Mouse (Mus musculus) frontal cortex, postnatal 14 days (tissue): Measurements from ENCODE around the gene Gm4981.
"Not testable (repeated sequence)": the region's sequence is repeated elsewhere in the genome, so short reads cannot be mapped to it uniquely, and the experiment has no call there.

Experiments
- DNase-seq, 2 experiments: peaks; one replicate each; pipeline ENCODE4 v3.0.0; 2022; ENCODE audit warnings: low spot score in 2 of 2

Gene Gm4981

DNA sequence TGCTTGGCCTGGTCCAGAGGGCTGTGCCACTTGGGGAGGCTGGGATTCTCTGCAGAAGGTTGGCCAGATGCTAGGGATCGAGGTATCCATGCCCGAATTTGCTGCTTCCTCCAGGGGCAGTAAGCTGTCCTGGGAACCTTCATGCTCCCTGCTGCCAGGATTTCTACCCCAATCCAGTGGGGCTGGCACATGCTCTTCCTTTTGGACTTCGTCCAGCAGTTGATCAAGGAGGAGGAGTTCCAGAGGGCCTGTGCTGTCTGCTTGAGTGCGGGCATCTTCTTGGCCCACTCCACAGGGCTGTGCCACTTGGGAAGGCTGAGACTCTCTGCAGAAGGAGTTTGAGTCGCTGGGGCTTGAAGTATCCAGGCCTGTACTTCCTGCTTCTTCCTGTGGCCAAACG is 13.3 kb downstream of the Gm4981 start:
- not testable (repeated sequence) for DNase-seq

DNA sequence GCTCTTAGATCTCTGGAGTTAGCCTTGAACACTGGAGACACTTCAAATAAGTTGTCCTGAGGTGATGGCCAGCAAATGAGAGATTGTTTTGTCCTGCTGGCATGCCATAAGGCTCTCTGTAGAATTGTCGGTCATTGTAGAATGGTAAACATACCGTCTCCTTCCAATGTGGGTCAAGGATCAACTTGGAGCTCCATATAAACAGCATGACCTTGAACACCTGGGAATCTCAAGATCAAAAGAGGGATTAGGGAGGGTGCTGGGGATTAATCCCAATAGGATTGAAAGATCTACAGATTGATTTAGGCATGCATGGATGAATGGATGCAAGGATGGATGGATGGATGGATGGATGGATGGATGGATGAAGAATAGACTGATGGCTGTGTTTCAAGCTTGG is 14.9 kb downstream of the Gm4981 start:
- not testable (repeated sequence) for DNase-seq

DNA sequence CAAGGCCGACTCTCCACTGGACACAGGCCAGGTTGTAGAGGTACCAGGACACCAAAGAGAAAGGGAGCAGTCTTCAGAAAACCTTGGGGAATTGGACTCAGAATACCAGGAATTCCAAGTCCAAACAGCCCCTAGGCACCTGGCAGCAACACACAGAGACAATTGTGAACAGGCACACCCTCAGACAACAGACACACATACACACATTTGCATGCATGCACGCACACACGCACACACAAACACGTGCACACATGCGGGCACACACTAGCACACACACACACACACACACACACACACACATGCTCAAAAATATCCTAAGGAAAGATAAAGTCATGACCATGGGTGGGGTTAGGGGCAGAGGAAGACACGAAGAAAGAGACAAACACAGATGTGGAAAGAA is 15.8 kb downstream of the Gm4981 start:
- no peak for DNase-seq

DNA sequence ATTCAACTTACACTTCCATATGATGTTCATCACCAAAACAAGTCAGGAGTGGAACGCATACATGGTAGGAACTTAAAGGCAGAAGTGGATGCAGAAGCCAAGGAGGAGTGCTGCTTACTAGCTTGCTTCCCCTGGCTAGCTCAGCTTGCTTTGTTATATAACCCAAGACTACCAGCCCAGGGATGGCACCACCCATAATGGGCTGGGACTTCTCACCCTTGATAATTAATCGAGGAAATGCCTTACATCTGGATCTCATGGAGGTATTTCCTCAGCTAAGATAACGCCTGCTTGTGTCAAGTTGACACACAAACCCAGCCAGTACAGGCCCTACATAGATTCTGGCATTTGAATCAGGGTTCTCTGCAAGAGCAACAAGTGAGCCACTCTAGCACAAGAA is 19.1 kb downstream of the Gm4981 start:
- DNase-seq = no peak

DNA sequence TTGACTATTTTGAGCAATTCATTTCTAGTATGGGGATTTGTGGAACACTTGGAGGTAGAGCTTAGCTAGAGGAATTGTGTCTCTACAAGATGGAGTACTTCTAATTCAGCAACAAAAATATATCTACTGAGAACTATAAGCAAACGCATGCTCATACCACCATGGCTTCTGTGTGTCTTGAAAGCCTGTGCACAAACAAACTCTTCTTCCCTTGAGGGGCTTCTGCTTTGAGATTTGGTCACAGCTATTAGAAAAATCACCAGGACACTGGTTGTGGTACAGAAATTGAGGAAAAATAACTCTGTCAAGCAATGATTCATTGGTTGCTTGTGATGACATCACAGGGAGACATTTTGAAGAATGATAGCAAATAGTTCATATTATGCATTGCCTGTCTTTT is 21.1 kb downstream of the Gm4981 start:
- no peak for DNase-seq

DNA sequence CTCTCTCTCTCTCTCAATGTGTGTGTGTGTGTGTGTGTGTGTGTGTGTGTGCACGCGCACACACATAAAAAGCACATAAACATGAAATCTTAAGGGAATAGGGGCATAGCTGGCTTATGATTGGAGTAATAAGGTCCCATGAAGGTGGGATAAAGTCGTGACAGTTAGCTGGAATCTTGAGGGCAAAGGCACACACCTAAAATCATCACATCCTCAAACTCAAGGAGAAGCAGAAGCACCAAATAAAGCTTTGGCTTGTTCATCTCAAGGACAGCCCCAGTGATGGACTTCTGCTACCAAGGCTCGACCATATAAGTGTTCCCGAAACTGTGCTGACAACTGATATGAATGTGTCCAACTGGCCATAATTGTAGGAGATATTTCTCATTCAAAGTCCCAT is 21.6 kb downstream of the Gm4981 start:
- no peak for DNase-seq

DNA sequence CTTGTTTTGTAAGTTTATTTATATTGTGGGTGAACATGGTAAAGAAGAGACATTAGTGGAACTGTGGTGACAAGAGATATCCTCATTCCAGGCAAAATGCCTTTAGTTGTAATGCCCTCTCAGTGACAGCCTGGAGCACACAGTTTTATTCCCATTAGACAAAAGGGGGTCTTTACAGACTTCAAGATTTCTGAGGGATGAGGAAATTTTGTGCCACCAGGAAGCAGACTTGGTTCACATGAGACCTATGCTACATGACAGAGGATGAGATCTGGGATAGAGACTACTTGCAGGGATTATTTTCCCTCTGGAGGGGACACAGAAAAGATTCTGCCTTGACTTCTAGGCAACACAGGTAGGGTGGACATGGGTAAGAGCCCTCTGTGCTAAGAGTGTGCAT is 22.0 kb downstream of the Gm4981 start:
- no peak for DNase-seq

DNA sequence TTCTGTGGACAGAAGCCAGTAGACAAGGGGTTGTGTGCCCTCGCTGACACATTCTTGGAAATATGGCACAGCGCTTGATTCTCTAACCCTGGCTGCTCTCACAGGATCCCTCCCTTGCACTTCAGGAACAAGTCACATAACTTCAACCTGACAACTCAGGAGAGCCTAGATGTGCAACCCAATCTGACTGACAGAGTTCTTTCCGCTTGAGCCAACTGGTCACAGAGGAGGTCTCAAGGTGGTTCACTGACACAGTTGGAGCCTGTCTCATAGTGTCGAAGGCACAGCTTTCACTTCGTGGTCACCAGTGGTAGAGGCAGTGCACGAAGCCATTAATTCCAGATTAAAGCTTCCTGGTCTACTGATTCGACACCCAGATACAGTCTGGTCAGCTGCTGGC is 24.3 kb downstream of the Gm4981 start:
- DNase-seq = no peak

DNA sequence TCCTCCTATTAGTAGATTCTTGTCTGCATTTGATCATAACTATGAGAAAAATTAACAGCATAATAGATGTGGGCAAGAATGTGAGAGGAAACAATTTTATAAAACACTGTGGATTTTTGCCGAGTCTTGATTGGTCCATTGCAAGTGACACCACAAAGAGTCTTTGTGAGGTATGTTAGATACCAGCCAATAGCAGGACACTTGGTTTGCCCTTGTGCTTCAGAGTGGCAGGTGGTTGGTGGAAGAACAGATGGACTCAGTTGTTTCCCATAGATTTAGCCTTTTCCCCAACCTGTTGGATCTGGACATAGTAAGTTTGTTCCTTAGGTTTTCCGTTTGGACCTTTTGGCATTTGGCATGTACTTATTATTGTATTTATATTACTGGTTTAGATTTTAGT is 25.3 kb downstream of the Gm4981 start:
- no peak for DNase-seq

DNA sequence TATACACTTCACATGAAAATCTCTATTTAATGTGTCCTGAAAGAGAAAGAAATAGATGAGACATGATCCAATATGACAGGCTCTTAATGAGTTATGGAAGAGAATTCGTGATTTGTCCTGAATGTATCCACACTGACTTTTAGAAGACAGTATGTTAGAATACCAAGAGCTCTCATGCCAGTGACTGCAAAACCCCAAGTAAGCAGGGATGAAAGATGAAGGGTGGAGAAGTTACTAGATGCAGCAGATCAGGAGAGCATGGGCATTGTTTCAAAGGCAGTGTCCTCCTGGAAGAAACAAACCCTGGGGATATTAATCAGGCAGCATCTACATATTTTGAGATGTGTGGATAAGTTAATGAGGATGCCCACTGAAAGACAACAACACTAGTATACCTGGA is 26.0 kb downstream of the Gm4981 start:
- DNase-seq = no peak

DNA sequence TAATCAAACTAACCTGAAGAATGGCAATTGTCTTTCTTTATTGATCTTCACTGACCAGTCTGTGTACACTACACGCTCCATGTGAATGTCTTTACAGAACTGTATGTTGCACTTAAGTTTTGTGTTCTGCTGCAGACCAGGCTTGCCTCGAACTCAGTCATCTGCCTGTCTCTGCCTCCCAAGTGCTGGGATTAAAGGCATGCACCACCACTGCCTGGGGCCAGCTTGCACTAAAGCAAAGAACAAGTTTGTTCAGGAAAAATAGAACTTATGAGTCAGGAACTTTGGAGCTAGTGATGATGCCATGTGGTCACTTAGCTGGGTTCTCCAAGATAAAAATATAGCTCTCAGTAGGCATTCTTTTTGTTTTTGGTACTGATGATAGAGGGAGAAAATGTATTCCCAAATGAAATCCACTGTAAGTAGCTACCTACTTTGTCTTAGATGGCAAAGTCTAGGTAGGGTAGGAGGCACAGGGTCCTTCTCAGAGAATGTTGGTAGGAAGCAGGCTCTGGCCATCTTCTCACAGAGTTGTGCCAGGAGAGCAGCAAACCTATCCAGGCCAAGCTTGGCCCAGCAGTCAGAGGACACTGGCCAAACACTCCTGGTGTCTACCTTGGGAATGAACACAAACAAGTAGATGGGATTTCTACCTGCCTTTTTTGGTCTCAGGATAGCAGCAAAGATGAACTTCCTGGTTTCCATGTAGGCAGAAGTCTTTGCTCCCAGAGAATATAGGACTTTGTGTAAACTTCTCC is 26.6 kb downstream of the Gm4981 start:
- no peak for DNase-seq

DNA sequence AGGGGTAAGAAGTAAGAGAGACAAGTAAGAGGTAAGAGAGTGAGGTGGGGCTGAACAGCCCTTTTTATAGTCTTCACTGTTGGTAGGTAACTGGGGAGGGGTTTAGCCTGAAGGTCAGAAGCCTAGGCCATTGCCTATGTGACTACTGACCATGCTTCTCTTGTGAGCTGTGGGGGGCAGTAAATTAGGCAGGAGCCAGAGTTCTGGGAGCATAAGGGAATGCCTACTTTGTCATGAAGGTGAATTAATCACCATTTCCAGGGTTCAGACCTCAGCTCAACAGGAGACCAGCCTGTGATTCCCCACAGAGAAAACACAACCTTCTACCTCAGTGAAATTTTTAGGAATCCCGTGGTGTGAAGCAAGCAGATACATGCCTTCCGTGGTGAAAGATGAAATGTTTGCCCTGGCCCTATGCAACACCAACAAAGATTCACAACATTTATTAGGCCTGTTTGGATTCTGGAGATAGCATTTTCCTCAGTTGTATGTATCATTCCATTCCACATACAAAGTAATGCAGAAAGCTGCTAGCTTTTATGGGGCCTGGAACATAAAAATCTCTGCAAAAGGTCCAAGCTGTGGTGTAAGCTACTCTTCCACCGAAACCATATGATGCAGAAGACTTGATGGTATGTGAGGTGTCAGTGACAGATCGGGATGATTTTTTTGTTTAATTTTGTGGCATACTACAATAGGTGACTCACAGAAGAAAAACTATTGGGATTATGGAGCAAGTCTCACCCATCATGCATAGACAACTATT is 29.7 kb downstream of the Gm4981 start:
- DNase-seq = no peak

DNA sequence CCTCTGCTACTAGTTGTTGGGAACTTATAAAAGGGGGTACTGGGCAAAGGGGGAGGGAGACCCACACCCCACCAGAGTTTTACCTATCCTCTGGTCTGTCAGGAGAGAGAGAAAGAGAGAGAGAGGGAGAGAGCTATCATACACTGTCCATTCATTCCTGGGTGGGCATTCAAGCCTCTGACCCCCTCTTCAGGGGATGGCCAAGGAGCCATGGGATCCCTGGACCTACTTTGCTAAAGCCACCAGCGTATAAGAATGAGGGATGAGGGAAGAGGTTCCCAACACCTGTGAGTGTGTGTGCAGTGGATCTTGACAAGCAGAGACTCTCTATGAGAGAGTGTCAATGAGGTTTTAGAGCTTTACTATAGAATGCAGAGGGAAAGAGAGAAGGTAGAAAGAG is 30.5 kb downstream of the Gm4981 start:
- DNase-seq = no peak
